Mouse (Mus musculus) thymus, postnatal 4 days (tissue): Measurements from ENCODE around the gene Jade2.

Source experiments
- DNase-seq: peaks from one replicate; pipeline ENCODE4 v3.0.0; 2021

Gene Jade2

DNA sequence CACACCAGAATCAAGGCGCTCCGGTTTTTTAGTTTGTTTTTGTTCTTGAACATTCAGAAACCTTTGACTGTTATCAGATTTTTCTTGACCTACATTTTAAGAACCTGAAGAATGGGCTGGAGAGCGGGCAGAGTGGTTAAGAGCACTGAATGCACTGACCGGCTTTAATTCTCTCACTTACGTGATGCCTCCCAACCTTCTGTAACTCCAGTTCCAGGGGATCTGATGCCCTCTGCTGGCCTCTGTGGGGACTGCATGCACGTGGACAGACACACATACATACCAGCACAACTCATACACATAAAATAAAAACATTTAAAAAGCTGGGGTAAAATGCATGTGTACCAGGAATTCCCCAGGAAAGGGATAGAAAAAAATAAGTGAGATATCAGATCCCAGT lies 71.5 kb downstream of the Jade2 start:
- DNase-seq: peak; percentile 84

DNA sequence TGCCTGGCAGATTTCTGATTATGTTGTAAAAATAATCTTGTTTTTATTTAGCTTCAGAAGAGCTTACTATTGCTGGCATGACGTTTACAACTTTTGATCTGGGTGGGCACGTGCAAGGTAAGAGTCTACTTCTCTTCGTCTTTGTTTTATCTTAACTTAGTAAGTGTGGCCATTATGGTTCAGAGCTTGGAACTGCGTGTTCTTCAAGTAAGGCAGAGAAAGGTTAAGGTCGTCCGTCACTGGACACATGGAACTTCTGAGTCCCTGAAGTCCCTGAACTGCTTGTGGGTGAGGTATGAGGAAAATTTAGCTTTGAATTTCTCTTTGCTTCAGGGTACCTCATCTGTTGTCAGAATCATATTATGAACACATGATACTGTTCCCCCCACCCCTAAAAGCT lies 74.7 kb downstream of the Jade2 start:
- DNase-seq: no peak

DNA sequence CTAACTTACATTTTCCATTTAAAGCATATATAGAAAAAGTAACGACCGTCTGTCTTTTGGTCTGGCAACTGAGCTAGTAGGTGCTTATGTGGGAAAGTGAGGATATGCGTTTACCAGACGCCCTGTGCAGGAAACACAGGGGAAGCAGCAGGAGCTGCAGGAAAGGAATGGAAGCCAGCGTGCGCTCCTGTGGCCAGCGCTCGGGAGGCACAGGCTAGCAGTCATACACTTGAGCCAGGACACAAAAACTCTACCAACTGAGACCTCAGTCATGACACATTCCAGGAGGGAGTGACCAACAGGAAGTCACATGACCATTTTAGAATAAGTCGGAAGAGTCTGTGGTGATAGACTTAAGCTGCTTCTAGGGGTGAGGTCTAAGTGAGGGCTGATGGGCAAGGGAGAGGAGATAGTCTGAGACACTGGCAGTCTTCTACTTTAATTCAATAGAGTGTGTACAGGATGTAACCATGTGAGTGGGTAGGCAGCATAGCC lies 76.6 kb downstream of the Jade2 start:
- no peak for DNase-seq

DNA sequence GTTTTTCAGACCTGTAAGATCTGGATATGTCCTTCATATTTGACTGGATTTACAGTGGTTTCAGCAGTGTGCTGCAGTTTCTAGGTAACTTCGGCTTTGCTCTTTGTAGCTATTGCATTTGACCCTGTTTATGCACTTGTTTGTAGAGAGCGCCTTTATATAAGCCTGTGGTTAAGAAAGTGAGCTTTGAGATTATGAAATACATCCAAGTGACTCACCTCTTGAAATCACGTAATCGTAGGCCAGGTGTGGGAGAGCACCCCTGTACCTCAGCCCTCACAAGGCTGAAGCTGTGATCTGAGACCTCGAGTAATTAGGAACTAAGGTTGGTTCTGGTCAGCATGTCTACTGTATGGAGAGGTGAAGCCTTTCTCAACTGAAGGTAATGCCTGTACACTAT lies 80.0 kb downstream of the Jade2 start:
- no peak for DNase-seq

DNA sequence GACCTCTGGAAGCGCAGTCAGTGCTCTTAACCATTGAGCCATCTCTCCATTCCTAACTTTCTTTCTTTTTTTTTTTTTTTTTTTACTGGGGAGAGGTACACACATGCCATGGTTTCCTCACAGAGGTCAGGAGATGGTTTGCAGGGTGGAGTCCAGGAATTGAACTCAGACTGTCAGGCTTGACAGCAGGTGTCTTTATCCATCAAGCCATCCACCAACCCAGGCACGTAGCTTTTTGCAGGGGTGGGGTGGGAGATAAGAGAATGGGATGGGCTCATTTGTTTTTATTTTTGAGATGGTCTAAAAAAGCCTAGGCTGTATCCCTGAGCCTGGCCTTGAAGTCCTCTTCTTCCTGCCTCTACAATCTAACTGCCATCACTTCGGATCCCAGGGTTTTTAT lies 81.9 kb downstream of the Jade2 start:
- no peak for DNase-seq

DNA sequence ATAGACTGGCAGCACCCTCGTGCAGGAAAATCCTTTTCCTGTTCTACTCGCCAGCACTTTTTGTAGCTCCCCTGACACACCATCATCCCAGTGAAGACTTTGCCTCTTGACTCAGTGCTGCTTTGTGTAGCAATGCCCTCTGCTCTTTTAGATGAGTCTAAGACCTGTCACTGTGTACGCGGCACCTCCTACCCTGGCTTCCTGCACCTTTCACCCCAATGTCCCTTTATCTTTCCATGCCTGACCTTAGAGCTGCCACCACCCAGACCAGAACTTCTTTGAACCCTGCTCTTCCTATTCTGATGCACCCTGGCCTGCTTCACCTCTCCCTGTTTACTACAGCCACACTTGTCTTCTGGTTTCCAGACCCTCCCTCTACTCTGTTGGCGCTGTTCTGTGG lies 89.2 kb downstream of the Jade2 start:
- DNase-seq: no peak

DNA sequence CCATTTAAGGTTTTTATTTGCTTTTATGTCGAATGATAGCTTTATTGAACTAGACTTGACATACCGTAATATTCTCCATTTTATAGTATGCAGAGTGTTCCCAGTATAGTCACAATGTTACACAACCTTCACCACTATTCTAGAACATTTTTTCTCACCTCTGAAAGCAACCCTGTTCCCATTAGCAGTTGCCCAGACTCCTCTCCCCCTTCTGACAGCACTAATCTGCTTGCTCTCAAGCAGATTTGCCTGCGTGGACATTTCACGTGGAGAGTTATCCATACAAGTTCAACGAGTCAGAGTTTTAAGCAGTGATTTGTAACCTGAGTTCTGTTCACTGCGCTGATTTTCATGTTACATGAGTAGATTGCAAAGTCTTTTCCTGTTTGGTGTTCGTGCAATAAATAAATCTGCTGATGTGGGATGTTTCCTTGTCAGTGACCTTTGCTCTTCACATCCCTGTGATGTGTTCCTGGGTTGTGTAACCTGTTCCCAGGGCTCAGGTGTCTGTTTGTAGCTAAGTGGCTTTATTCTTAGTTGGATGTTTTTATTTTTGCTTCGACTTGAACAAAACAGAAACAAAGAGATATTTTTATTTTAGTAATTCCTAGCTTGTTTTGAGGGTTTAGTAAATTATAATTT lies 89.8 kb downstream of the Jade2 start:
- DNase-seq: no peak

DNA sequence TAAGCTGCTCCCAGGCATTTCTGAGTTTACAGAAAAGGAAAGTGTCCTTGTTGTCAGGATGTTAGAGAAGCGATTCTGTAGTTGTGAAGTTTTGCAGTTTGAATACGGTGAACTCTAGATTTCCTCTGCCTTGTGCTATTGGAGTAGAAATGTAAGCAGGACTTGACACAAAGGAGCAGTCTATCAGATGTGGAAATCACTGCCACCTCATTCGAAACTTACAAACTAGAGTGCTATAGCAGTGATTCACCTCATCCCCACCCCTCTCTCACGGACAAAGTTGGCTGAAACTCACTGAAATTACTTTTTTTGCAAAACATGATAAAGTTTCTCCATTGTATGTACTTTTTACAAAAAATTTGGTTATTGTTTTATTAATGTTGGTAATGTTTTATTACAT lies 92.6 kb downstream of the Jade2 start:
- DNase-seq: no peak

DNA sequence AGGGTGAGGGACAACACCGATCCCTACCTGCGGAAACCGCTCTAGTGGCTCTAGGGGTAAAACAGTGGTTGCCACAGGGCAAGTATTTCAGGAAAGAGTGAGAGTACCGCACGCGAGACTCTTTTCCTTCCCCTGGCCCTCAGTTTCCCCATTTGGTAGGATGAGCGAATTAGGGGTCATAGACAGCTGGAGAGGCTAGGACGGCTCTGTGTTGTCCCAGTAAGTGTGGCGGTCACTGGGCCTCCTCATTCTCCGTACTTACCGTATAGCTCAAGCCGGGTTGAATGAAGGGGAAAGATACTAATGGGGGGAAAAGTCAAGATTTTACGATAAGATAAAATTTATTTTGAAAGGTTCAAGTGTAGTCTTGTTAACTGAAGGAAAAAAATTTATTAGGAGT lies 93.5 kb downstream of the Jade2 start:
- no peak for DNase-seq
